Mouse (Mus musculus) erythroblast, embryonic 14.5 days (primary cell): ENCODE results near the gene Arhgap6.

ENCODE experiments used
- GATA1 ChIP-seq: IDR thresholded peaks from 2 replicates; pipeline ENCODE4 v1.6.1; 2012; ENCODE audit warnings: low read length, inconsistent platforms, mixed read lengths
- TAL1 ChIP-seq: IDR thresholded peaks from 3 replicates; pipeline ENCODE4 v1.6.1; 2012; ENCODE audit warnings: low read length, inconsistent platforms, mixed read lengths

DNA sequence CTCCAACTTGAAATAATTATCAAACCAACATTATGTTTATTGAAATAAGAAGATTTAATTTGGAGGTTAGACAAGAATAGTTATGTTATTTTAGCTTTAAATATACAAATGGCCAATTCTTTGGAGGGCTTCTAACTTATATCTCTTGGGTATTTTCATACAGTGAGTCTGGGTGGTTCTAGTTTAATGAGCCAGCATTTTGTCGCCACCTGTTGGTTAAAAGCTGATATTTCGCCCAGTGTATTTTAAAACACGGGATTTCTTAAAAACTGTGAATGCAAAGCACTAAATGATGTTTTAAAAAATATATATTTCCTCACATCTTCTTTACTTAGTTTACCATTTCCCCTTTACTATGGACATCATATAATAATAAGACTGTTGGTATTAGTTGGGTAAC is 140.5 kb downstream of the Arhgap6 start:
- TF ChIP-seq GATA1, result no peak
- TF ChIP-seq TAL1, result no peak
